Mouse (Mus musculus) yolk sac, embryonic 10.5 days (tissue): ENCODE results near the gene Smg1.
"Not testable (repeated sequence)": the region's sequence is repeated elsewhere in the genome, so short reads cannot be mapped to it uniquely, and the experiment has no call there.

Experiments used
- DNase-seq: peaks from one replicate; pipeline ENCODE4 v3.0.0-alpha.2; 2017; ENCODE audit warnings: low spot score

The Smg1 gene

GRCm38 (mm10) chr7:118249563-118249962 is 6.1 kb upstream of the Smg1 start:
- DNase-seq: no peak

- DNase-seq: no peak
These were observed 4.6 kb upstream of the Smg1 start for GRCm38 (mm10) chr7:118248069-118248468.

GRCm38 (mm10) chr7:118245260-118245659 is 1.8 kb upstream of the Smg1 start:
- no peak for DNase-seq

GRCm38 (mm10) chr7:118242911-118243412 is 508 bp downstream of the Smg1 start:
- DNase-seq: no peak

GRCm38 (mm10) chr7:118242309-118242708 is 1.2 kb downstream of the Smg1 start:
- DNase-seq: no peak

- no peak for DNase-seq
These were observed 3.1 kb downstream of the Smg1 start for GRCm38 (mm10) chr7:118240402-118240801.

- DNase-seq: no peak
These were observed 3.5 kb downstream of the Smg1 start for GRCm38 (mm10) chr7:118239996-118240395.

- no peak for DNase-seq
These were observed 6.5 kb downstream of the Smg1 start for GRCm38 (mm10) chr7:118236949-118237348.

- no peak for DNase-seq
These were observed 9.2 kb downstream of the Smg1 start for GRCm38 (mm10) chr7:118234236-118234635.

- no peak for DNase-seq
These were observed 10.9 kb downstream of the Smg1 start for GRCm38 (mm10) chr7:118232613-118233012.

- no peak for DNase-seq
These were observed 23.7 kb downstream of the Smg1 start for GRCm38 (mm10) chr7:118219777-118220176.

GRCm38 (mm10) chr7:118206396-118206795 is 37.1 kb downstream of the Smg1 start:
- DNase-seq: no peak

- no peak for DNase-seq
These were observed 47.7 kb downstream of the Smg1 start for GRCm38 (mm10) chr7:118195756-118196155.

GRCm38 (mm10) chr7:118185878-118186277 is 57.6 kb downstream of the Smg1 start:
- DNase-seq: no peak

- no peak for DNase-seq
These were observed 58.9 kb downstream of the Smg1 start for GRCm38 (mm10) chr7:118184604-118185003.

GRCm38 (mm10) chr7:118181123-118181522 is 62.3 kb downstream of the Smg1 start:
- DNase-seq: no peak

- DNase-seq: no peak
These were observed 63.7 kb downstream of the Smg1 start for GRCm38 (mm10) chr7:118179782-118180181.

- no peak for DNase-seq
These were observed 67.6 kb downstream of the Smg1 start for GRCm38 (mm10) chr7:118175821-118176355.

GRCm38 (mm10) chr7:118170125-118170524 is 73.3 kb downstream of the Smg1 start:
- DNase-seq: not testable (repeated sequence)

GRCm38 (mm10) chr7:118163006-118163405 is 80.5 kb downstream of the Smg1 start:
- no peak for DNase-seq

GRCm38 (mm10) chr7:118160121-118160520 is 83.3 kb downstream of the Smg1 start:
- DNase-seq: no peak

GRCm38 (mm10) chr7:118156461-118156860 is 87.0 kb downstream of the Smg1 start:
- no peak for DNase-seq

- DNase-seq: no peak
These were observed 89.3 kb downstream of the Smg1 start for GRCm38 (mm10) chr7:118154150-118154549.

GRCm38 (mm10) chr7:118143602-118144001 is 99.9 kb downstream of the Smg1 start:
- no peak for DNase-seq
